Mouse (Mus musculus) induced T-regulatory cell, adult 2 months (primary cell): ENCODE measurements around the gene Arid2.
"Not testable (repeated sequence)": the region's sequence is repeated elsewhere in the genome, so short reads cannot be mapped to it uniquely, and the experiment has no call there.

Experiments
- DNase-seq: peaks from one replicate; pipeline ENCODE4 v3.0.0-alpha.2; 2012; ENCODE audit warnings: low read depth

The Arid2 gene

GRCm38 (mm10) chr15:96408717-96409121 lies 121.4 kb downstream of the Arid2 start:
- DNase-seq: no peak

- no peak for DNase-seq
These were observed 130.8 kb downstream of the Arid2 start for GRCm38 (mm10) chr15:96418161-96418560.

DNA sequence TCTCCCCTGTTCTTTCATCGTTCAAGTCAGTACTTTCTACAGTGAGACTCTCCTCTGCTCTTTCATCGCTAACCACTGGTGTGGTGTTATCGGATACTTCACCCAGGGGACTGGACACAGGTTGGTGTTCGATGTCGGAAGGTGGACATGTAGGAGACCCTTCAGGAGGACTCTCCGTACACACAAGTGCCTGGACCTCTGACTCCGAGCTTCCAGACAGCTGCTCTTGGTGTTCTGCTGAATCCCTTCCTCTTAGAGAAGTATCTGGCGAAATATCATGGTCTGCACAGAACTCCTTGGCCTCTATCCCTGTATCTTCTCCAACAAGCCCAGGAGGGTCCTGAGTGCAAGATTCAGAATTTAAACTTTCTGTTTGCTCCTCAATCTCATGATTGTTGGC lies 132.6 kb downstream of the Arid2 start:
- no peak for DNase-seq

DNA sequence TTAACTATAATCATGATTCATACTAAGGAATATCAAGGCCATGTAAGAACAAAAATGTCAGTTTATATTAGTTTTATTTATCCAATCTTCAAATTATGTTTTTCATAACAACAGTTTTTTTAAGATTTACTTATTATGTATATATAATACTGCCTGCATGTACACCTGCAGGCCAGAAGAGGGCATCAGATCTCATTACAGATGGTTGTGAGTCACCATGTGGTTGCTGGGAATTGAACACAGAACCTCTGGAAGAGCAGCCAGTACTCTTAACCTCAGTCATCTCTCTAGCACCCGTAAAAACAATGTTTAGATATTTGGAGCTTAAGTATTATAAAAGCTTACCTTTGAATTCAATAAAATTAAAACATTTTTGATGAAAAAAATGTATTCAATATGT lies 146.9 kb downstream of the Arid2 start:
- DNase-seq: no peak

DNA sequence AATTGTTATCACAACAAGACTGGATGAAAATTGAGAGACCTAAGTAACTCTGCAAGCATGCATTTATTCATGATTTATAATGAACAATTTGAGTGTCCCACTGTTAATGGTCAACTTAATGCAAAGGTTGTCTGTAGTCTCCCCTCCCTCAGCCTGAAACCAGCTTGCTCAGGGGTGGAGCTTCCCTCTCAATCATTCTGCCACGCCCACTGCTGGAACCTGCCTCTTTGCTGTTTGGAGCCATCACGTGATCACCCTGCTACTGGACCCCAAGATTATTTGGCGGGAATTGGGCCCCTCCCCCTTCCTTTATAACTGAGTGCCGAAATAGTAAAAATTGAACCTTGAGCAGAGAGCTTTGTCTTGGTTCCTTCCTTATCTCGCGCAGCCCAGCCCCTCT lies 154.2 kb downstream of the Arid2 start:
- DNase-seq: not testable (repeated sequence)

- no peak for DNase-seq
These were observed 159.5 kb downstream of the Arid2 start for GRCm38 (mm10) chr15:96446785-96447184.

GRCm38 (mm10) chr15:96448656-96449299 lies 161.5 kb downstream of the Arid2 start:
- DNase-seq: no peak

DNA sequence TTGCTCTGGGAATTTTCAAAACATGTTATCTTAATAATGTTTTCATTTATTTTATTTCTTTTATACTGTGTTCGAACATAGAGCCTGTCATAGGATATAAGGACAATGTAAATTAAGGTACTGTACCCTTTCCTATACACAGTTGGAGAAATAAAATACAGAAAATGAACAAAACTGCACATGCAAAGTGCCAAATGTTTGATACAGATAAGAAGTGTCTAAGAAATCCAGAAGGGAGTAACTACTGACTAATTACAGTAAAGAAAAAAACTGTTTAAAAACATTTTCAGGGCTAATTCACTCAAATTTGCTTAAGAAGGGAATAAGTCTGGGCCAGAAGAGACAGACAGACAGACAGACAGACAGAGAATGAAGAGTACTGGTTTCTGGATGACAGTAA lies 166.0 kb downstream of the Arid2 start:
- no peak for DNase-seq
